Mouse (Mus musculus) Muller cell, postnatal 12 days (primary cell): ENCODE data around the gene Fcrla.

Source experiments
- DNase-seq: peaks from one replicate; pipeline ENCODE4 v3.0.0-alpha.2; 2015; ENCODE audit errors: inconsistent ontology term

Gene Fcrla

DNA sequence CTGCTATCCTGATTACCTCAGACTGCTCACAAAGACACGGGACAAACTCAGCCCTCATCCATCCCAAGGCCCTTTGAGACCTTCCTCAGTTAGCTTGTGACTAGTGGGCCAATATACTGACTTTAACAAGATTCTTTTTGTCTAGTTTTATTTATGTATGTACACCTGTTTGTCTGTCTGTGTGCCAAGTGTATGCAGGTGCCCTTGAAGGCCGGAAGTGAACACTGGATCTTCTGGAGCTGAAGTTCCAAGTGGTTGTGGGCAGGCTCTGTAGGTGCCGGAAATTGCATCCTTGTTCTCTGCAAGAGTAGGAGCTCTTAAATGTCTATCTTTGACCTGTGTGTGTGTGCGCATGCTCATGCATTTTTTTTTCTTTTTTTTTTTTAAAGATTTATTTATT is 1.9 kb upstream of the Fcrla start:
- DNase-seq, result no peak

DNA sequence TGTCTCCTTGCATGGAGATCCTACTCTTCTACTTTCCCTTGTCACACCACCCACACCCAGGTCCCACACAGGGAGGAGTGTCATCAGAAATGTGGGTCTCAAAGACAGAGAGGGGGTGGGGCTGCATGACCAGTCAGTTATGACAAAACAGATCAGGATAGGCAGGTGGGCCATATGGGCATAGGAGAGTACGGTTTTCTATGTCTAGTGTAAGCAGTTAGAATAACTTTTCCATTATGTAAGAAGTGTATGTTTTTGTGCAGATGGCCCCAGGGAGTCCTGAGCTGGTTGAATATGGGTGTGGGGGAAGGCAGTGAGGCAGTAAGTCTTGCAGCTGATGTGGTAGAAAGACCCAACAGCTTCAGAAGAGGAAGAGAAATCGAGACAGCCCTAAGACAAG is 1.1 kb upstream of the Fcrla start:
- no peak for DNase-seq

DNA sequence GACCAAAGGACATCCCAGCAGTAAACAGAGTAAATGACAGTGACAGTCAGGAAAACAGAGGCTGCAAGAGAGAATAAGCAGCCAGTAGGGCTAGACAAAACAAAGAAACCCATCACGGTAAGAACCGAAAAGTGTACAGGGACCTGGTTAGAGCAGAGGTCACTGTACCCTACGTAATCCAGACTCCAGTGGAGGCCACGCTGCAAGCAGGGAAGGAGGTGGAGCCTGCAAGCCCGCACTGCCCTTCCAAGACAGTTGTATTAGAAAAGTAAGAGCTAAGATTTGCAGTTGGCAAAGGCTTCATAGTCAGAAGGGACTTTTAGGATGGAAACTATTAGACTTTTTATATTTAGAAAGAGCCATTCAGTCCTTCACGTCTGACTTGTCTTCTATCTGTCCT is 442 bp downstream of the Fcrla start:
- no peak for DNase-seq

DNA sequence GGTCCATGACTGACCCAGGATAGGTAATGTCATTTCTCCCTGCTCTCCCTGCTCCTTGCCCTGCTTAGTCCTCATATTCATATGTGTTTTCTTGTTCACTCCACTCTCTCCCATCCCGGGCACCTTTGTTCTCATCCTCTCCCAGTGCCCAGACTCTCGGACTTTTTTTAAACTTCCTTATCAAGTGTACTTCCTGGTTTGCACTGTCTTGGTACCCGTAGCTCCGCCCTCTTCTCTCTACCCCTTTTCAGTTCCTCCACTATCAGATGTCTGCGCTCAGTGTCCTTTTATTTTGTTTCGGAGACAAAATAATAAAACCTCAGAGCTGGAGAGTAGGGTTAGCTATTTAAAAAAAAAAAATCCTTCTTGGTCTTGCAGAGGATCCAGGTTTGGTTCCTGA is 2.9 kb downstream of the Fcrla start:
- no peak for DNase-seq

DNA sequence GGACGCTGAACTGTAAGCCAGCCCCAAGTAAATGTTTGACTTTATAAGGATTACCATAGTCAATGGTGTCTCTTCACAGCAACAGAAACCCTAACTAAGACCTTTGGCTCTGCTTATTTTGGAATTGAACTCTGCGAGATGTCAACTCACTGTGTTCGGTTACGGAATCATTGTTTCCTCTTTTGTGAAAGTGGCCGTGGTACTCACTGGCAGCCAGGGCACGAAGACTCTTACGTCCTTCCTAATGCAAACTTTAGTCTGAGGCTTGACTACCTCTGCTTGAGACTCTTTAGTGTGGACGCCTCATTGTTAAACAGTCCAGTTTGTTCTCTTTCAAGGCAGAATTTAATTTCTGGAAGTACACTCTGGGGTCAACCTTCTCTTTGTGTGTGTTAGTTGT is 8.1 kb downstream of the Fcrla start:
- no peak for DNase-seq

DNA sequence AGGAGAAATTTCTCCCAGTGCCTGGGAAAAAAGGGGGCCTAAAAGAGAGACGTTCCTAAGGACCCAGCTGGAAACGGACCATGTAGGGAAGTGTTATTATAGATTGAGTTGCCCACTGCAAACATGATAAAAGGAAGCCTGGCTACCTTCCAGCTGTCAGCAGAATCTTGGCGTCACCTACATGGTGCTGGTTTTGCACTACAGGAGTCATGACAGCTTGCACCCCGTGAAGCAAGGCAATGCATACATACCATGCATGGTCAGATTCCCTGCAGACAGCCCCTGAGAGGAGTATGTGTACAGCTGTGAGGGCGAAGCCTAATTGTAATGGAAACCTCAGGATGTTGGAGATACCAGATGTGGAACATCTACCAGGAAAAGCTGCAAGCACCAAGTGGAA is 11.7 kb downstream of the Fcrla start:
- DNase-seq, result no peak

DNA sequence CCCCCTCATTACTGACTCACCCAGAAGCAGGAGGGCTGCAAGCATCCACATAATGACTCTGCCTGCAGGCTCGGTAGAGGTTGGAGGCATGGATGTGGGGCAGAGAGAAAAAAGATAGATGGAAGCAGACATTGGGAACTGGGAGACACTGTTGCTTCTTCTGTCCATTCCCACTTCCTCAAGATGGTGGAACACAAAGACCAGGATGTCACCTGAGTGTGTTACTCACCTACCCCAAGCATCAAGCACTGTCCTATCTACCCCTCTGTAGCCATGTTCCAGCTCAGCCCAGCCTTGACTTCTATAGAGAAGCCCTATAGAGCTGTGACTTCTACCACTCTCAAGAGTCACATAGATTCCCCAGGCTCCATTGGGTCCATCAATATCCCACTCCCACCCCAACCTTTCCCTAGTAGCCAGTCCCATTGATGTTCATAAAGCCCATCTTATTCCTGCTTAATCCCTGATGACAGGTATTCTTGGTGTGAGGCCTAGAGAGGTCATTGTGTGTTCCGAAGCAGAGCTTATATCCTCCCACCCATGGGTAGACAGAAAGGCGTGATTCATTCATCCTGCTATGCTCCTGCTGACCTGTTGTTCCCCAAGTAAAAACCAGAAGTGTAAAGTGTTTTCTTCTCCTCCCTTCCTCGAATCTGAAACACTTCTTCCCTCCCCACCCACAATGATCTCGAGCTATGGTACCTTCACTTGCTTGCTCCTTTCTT is 14.3 kb downstream of the Fcrla start, which contains the start of gene Fcrlb:
Gene Fcrlb (minus strand): TSS at position 51 of the 725 bp plus-strand sequence.
- DNase-seq, result no peak

DNA sequence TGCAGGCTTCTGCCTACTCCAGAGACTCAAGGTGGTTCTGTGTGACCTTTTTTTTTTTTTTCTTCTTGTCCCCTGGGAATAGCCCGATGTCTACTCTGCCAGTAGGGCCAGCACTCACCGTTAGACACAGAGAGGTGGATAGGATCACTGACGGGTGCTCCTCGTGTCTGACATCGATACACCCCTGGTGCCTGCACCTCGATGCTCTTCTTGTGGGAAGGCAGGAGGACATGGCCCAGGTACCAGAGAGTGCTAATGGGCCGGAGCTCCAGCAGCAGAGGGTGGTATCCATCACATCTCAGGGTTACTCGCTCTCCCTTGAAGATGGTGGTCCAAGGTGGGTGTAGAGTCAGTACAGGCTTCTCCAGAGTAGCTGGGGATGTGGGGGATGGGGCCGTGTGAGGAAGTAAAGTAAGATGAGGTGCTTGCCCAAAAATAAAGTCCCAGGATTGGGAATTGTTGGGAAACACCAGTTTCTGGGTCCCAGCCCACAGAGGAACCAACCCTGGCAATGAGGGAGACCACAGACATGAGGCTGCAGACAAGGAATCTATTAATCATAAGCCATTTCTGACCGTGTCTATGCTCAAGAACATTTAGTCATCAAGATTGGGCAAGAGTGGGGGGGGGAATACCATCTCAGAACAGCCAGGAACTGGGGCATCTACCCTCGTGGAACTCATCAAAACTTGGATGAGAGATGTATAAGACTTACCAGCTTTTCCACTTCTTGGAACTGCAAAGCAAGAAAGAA is 15.3 kb downstream of the Fcrla start:
- DNase-seq, result peak; percentile 67

DNA sequence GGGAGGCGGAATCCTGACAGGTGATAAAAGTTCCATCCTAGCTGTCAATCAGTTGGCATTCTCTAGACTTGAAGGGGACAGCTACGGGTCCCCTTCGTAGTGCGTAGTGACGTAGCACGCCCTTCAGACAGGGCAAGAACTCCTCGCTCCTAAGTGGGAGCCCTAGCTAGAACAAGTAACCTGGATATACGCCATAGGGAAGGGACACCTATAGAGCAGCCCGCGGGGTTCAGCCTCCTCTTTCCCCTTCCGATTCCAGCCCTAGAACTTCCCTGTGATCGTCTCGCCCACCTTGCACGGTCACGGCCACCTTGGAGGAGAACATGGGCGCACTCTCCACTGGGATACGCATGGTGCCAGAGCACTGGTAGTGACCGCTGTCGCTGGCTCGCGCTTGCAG is 19.0 kb downstream of the Fcrla start:
- DNase-seq, result no peak

DNA sequence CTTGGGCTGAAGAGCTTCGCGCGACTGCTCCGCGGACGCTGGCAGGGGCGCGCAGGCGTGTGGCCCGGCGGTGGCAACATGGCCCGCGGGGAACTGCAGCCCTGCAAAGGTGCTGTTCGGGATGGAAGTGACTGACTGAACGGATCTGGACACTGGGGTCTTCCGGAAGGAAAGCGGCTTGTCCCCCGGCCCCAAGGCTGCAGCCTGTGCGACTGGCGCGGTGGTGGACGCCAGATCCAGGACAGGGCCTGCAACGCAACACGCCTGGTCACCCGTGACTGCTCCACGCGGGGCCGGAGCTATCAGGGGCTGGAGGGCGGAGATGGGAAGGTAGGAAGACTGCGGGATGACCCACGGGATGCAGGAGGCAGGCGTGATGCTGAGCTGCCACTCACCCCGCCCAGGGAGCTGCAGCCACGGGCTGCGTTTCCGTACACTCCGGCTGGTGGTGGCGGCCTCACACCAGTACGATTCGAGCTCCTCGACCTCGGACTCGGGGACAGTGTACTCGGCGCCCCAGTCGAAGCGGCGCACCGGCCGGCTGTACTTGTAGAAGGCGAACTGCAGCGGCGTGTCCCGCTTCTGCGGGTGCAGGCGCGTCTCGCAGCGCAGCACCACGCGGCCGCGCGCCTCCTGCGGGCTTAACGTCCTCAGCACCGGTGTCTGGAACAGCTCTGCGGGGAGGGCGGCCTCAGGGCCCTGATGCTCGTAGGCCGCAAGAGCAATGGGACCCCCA is 19.8 kb downstream of the Fcrla start:
- DNase-seq, result peak; percentile 51

DNA sequence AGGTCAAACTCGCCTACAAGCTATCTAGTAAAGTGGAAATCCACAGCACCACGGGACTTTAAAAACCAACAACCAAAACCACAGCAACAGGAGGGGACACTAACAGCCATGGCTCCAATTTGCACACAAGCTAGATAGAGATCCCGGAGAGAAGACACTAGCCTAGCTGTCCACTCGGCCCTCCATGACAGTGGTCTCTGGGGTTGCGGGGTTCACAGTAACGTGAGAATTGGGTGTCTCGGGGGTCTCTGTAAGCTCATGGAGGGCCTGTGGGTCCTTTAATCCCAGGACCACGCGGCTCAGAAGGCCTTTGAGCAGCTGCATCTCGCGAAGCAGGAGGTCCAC is 20.3 kb downstream of the Fcrla start:
- DNase-seq, result no peak

DNA sequence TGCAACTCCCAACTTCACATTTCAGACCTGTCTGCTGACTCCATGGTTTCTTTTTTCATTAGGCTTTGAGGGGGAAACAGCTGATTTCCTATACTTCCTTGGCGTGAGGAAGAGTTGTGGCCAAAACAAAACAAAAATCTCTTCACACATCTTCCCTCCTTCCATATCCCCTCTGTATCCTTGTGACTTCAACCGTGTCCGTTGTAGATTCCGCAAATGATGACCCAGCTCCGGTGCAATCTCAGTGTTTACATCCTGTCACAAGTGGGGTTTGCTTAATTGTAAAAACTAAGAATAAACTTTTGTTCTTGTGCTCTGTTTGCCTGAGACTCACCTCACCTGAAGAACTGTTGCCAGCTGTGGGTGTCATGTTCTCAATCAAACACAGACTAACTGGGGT is 23.9 kb downstream of the Fcrla start:
- DNase-seq, result no peak

DNA sequence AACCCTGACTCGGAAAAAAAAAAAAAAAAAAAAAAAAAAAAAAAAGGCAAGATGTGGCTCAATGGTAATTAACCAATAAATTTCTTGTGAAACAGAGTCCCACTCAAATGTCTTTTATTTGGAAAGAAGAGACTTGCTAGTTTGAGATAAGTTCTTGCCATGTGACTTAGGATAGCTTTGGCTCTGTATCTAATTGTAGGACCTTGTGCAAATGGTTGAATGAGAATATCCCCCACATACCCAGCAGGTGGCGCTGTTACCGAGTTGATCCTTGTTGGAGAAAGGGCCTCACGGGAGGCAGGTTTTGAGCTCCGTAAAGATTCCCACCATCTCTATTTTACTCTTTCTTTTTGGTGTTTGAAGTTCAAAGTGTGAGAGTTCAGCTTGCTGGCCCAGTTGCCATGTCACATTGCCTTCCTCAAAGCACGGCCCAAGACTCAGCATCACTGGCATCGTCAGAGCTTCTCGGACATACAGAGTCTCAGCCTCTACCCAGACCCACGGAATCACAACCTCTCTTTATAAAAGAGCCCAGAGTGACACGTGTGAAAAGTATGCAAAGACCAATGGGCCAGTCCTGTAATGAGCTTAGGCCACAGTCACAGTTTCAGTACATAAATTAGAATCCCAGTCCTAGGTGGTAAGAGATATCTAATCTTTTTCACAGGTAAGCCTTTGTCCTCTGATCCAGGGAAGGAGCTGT is 25.7 kb downstream of the Fcrla start:
- DNase-seq, result peak; percentile 66

DNA sequence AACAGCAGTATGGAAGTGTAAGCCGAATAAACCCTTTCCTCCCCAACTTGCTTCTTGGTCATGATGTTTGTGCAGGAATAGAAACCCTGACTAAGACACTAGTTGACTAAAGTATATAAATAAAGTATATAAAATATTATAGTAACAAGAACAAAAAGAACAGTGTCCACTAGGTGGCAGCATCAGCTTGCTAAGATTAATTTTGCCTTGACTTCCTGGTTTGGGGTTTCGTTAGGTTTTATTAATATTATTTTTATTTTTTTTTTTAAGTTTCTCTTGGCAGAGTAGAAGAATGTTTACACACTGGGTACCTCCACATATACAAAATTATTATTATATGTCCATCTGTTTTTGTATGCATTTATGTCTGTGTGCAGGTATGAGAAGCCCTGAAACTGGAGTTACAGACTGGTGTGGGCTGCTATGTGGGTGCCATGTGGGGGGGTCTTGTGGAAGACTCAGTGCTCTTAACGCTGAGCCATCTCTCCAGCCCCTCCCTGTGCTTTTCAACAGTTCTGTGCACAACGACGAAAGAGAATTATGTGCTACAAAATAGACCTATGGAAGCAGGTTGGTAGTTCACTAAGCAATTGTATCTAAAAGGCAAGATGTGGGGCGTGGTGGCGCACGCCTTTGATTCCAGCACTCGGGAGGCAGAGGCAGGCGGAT is 26.4 kb downstream of the Fcrla start:
- peak; percentile 33 for DNase-seq

DNA sequence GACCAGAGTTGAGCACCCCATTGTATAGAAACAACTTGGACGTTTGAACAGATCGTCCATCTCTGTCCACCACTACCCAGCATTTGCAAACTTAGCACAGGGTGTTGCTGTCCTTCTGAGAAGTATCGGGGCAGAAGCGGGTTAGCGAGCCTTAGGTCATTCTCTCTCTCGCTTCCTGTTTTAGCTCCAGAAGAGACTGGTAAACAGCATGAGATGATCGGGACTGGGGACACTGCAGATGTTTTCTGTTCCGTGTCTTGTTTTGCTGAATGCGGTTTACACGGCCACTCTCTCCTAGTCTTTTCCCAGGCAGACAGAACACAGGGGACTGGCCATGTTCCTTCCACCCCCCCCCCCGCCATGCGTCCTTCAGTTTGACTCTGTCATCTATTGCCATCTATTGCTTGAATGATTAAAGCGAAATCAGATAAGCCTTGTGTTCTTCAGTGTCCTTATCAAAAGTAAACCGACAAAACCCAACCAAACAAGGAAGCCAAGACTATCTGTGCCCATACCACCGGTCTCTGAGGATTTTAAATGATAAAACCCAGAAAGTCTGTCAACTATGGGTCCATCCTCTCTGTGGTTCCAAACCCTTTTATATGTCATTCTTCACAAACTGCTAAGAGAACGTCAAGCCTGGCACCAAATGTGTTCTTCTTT is 28.8 kb downstream of the Fcrla start:
- DNase-seq, result no peak

DNA sequence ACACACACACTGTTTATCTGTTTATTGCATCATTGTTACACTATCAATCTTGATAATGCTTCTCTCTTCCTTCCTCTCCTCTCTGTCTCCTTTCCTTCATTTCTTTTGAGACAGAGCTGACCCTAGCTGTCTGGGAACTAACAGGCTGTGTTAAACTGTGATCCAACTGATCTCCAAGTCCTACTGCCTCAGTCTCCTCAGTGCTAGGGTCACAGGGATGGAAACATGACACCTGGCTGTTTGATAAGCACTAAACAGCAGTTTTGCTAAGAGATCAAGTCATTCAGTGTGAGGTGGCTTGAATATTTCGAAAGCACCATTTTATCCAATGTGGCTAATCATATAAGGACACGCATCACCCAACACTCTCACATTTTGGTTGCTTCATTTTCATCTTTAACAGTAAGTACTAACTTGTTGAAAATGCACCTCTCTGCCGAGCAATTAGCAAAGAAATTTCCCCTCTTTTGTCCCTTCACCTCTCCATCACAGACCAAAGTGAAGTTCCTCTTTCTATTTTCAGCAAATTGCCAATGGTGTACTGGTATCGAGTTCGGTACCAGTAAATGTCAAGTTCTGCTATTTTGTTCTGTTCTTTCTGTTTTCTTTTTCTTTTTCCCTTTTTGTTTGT is 30.6 kb downstream of the Fcrla start:
- DNase-seq, result no peak

DNA sequence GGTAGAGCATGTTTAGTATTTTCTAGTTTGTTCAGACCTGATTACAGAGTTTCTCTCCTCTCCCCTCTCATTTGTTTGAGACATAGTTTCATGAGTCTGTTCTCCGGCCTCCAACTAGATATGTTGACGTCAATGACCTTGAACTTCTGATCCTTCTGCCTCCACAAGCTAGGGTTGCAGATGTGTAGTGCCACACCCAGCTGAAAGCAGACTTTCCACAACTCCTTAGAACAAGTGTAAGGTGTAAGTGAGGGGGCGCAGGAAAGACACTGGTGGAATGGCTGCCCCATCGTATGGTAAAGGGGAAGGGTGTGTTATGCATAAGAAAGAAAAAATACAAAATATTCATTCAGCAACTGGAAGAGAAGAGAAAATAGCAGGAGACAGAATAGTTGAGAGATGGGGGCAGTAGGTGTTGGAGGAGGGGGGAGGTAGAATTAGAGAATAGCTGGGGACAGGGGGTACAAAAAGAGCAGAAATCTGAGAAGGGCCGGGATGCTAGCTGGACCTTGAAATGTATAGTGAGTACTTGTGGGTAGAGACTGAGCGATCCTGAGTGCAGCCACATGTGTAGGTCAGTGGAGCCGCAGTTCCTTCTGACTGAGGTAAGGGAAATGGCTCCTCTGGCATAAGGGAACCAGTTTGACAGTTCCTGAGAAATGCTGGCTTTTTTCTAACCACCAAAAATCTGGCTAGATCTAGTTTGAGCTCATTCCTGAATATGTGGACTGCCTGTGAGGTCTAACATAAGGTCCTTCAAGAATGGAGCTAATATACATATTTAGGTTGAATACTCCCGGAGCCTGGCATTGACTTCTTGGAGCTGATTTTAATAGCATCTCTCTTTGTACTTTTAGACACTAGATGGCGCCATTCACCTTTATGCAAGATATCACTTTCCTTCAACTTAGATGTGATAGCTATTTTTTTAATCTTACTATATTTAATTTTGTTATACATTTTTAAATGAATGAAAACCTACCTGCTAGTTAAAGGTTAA is 32.5 kb downstream of the Fcrla start:
- no peak for DNase-seq

DNA sequence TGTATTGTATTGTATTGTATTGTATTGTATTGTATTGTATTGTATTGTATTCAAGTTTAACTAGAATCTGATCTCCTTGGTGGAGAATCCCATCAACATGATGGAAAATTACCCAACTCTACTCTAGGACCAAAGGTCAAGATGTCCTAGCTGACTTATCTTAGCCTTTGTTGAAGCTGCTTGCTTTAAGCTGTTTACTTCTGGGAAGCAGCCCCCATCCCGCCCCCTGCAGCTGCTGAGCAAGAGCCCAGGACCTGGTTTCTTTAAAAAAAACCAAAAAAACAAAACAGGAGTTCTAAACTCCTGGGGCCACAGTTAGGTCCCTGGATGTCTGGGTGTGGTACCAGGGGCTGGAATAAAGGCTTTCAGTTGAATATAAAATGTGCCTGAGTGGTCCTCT is 35.1 kb downstream of the Fcrla start:
- no peak for DNase-seq

DNA sequence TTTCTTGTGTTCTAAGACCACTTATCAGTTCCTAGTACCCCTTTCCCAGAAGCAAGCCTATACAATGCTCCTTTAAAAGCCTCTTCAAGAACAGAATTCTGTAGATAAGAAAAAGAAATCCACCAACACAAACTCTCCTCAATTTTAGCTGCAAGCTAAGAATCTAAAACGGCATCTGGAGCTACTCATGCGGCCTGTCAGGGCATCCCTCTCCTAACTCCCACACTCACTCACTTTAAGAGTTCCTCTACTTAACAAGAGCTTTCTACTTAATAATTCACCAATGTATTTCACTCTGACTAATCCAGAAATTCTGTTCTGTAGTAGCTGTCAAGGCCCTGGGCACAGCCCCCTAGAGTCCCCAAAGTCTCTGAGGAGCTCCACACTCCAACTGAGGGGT is 35.7 kb downstream of the Fcrla start:
- no peak for DNase-seq
